Mouse (Mus musculus) stomach, postnatal 0 days (tissue): Measurements from ENCODE around the gene Tamm41. TPM values are rescaled to one million over a fixed set of nuclear protein-coding genes. Genes with fewer than 3 reads are reported as not detected.

Experiments
- ATAC-seq: fragments of 200-750 bp; cut with Nextera tagmentation; 2 replicates; pipeline ENCODE4 v1.8.0; 2017; ENCODE audit not compliant: low FRiP score, low TSS enrichment
- DNase-seq: peaks from one replicate; pipeline ENCODE4 v3.0.0-alpha.2; 2016; ENCODE audit warnings: low spot score
- H3K27ac ChIP-seq: fragments of 300-500 bp; sonication (generic); replicated peaks from 2 replicates; pipeline ENCODE4 v1.5.1; 2014; ENCODE audit warnings: mild to moderate bottlenecking, control low read depth
- H3K27me3 ChIP-seq: fragments of 300-500 bp; sonication (generic); 2 replicates; pipeline ENCODE4 v1.6.1; 2014; ENCODE audit warnings: low read length; ENCODE audit not compliant: control insufficient read depth, insufficient read depth
- H3K36me3 ChIP-seq: fragments of 300-500 bp; sonication (generic); 2 replicates; pipeline ENCODE4 v1.6.1; 2014; ENCODE audit warnings: low read length, mixed read lengths; ENCODE audit not compliant: control insufficient read depth, insufficient read depth
- H3K4me1 ChIP-seq: fragments of 300-500 bp; sonication (generic); replicated peaks from 2 replicates; pipeline ENCODE4 v1.6.1; 2014; ENCODE audit warnings: antibody characterized with exemption; ENCODE audit not compliant: control insufficient read depth, insufficient read depth
- H3K4me2 ChIP-seq: fragments of 300-500 bp; sonication (generic); replicated peaks from 2 replicates; pipeline ENCODE4 v1.6.1; 2014; ENCODE audit warnings: low read depth, mild to moderate bottlenecking, control low read depth, moderate library complexity
- H3K4me3 ChIP-seq: fragments of 300-500 bp; sonication (generic); 2 replicates; pipeline ENCODE4 v1.5.1; 2014; ENCODE audit warnings: low read depth, low read length, control low read depth
- H3K9ac ChIP-seq: fragments of 300-500 bp; sonication (generic); 2 replicates; pipeline ENCODE4 v1.6.1; 2014; ENCODE audit warnings: mild to moderate bottlenecking, low read length, control low read depth, mixed read lengths
- H3K9me3 ChIP-seq: fragments of 300-500 bp; sonication (generic); 2 replicates; pipeline ENCODE4 v1.6.1; 2016; ENCODE audit warnings: low read length; ENCODE audit not compliant: control insufficient read depth
- CTCF ChIP-seq: IDR thresholded peaks from 2 replicates; pipeline ENCODE4 v1.5.1; 2016; ENCODE audit warnings: antibody characterized with exemption, low read depth, mild to moderate bottlenecking, moderate library complexity
- EP300 ChIP-seq: optimal IDR thresholded peaks from 2 replicates; pipeline ENCODE3; 2016; ENCODE audit warnings: antibody characterized with exemption
- WGBS: fragments of 180-500 bp; shearing (Covaris S2); extraction: QIAGEN DNeasy Blood & Tissue Kit; methylation state at CpG from one replicate; pipeline ENCODE4 v1.1.7; 2014; 5-methylcytosine and 5-hydroxymethylcytosine counted together
- polyA plus RNA-seq: library from polyadenylated mRNA; unstranded; fragments of >200 nt; fragmentation: Nextera tagmentation; extraction: Ambion mirVana; gene quantifications from 2 replicates; pipeline ENCODE4 v1.2.1, GENCODE M21; 2015

Gene Tamm41
- polyA plus RNA-seq, 1 experiment from 2014 or later, result 35.8 TPM

DNA sequence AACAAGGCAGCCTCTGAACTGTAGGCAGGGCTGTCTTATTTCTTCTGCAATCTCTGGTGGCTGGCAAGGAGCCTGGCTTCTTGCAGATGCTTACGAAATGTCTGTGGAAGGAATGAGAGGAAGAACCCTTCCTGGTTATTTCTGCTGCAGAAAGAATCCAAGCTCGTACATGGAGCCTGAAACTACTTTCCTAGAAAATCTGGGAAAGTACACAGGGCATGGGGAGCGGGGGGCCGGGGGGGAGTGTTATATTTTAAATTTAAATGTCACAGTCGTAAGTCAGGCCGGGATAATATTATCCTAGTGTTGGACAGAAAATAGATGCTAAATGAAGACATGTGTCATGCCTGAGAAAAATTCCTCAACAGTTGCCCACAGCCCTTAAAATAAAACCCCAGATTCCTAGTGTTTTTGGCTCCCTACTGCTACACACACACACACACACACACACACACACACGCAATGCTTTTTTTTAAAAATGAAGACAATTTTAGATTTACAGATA lies 60.7 kb downstream of the Tamm41 start:
- no peak for ATAC-seq
- Histone ChIP-seq H3K36me3 (no peaks in the 10 kb centered on the region), H3K4me1 (no peaks in the 10 kb centered on the region), H3K27ac (no peak overlapping the region), H3K9ac (no peak overlapping the region), H3K27me3 (no peaks in the 10 kb centered on the region), H3K4me3 (no peak overlapping the region), H3K9me3 (no peaks in the 10 kb centered on the region), H3K4me2 (no peak overlapping the region)
- no peak for DNase-seq
- TF ChIP-seq EP300, result no peak
- no peak for TF ChIP-seq CTCF
- 59% methylated on average over 7 of the region's 7 CpGs for WGBS

DNA sequence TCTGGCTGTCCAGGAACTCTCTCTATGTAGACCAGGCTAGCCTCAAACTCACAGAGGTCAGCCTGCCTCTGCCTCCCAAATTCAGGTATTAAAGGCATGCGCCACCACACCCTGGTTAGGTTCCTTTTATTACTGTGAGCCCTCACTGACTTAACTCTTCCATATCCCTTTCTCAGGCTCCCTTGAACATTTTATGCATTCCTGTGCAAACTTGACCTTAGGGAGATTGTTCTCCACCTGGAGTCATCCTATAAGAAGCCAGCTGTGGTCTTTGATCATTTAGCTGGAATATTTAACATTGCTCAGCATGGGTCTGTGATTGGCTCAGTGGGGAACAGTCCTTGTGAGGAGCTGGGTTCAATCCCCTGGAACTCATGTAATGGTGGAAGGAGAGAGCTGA lies 63.3 kb downstream of the Tamm41 start:
- H3K27me3 ChIP-seq, result no peaks in the 10 kb centered on the region

DNA sequence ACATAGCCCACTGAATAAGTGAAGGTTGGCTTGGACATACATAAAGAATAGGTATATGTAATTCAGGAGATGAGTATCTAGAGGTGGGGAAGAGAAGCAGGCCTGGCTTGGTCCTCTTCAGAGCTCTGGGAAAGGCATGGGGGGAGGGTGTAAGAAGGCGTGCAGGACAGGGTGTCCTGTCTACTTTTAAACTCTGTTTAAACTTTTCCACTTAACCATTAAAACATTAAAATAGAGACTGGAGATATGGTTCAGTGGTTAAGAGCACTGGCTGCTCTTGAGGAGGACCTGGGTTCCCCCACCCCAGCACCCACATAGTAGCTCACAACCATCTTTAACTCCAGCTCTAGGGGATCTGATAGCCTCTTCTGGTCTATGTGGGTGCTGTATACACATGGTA lies 64.7 kb downstream of the Tamm41 start:
- Histone ChIP-seq H3K4me2 (no peak overlapping the region), H3K4me3 (no peak overlapping the region), H3K9ac (no peak overlapping the region), H3K4me1 (no peaks in the 10 kb centered on the region; the same call in 1 of the 2 replicates), H3K36me3 (no peaks in the 10 kb centered on the region), H3K27ac (no peak overlapping the region), H3K9me3 (no peaks in the 10 kb centered on the region), H3K27me3 (no peaks in the 10 kb centered on the region)
- ATAC-seq (no peak), DNase-seq (no peak)
- TF ChIP-seq CTCF, result no peak
- TF ChIP-seq EP300, result no peak
- 57% methylated on average over 1 of the region's 1 CpGs for WGBS

More for the DNA sequence above, 63.3 kb downstream of the Tamm41 start:
- ATAC-seq (no peak), DNase-seq (no peak)
- no peak overlapping the region for H3K9ac ChIP-seq
- 92% methylated on average over 1 of the region's 1 CpGs for WGBS
- no peak overlapping the region for H3K4me2 ChIP-seq
- no peaks in the 10 kb centered on the region for H3K9me3 ChIP-seq
- no peak overlapping the region for H3K27ac ChIP-seq
- no peak for TF ChIP-seq CTCF
- TF ChIP-seq EP300, result no peak
- no peaks in the 10 kb centered on the region; the same call in 1 of the 2 replicates for H3K4me1 ChIP-seq
- no peak overlapping the region for H3K4me3 ChIP-seq
- no peaks in the 10 kb centered on the region for H3K36me3 ChIP-seq

DNA sequence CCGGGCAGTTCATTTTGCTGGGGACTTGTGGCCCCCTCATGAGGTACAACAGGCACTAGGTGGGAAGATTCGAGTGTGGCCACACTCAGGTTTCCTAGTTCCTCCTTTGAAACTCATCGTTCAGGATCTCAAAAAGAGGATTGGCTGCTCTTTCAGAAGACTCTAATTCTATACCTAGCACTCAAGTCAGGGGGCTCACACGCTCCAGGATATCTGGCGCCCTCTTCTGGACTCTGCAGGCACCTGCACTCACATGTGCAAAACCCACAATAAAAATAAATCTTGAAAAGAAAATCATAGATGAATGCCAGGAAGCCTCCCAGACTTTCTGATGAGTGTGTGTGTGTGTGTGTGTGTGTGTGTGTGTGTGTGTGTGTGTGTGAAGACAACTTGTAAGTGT lies 66.8 kb downstream of the Tamm41 start:
- ATAC-seq (no peak), DNase-seq (no peak)

DNA sequence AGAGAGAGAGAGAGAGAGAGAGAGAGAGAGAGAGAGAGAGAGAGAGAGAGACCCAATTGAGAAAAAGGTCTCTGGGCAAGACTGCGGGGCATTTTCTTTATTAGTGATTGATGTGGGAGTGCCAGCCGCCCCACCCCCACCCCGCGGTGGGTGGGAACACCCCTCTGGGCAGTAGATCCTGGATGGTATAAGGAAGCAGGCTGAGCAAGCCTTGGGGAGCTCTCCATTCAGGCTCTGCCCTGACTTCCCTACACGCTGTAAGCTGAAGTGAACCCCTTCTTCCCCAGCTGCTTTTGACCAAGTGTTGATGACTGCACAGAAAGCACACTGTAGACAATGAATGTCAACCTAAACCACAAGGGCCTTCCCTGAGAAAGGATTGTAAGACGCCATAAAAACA lies 67.3 kb downstream of the Tamm41 start:
- peak; percentile 58 for DNase-seq
- Histone ChIP-seq H3K27me3 (no peaks in the 10 kb centered on the region), H3K4me3 (no peak overlapping the region), H3K27ac (0 out of 2 replicates have a peak overlapping the region, but pooled peaks have one; percentile 45), H3K9me3 (no peaks in the 10 kb centered on the region), H3K4me2 (no peak overlapping the region), H3K4me1 (no peaks in the 10 kb centered on the region; the same call in 1 of the 2 replicates), H3K36me3 (no peaks in the 10 kb centered on the region), H3K9ac (no peak overlapping the region)
- no peak for TF ChIP-seq CTCF
- TF ChIP-seq EP300, result no peak
- WGBS, result 19% methylated on average over 6 of the region's 6 CpGs
- 0 out of 2 replicates have a peak, but pooled peaks have one; percentile 33 for ATAC-seq

More for the DNA sequence above, 66.8 kb downstream of the Tamm41 start:
- Histone ChIP-seq H3K27ac (0 out of 2 replicates have a peak overlapping the region, but pooled peaks have one; percentile 45), H3K27me3 (no peaks in the 10 kb centered on the region), H3K9ac (no peak overlapping the region), H3K9me3 (no peaks in the 10 kb centered on the region), H3K4me3 (no peak overlapping the region), H3K4me2 (no peak overlapping the region), H3K36me3 (no peaks in the 10 kb centered on the region), H3K4me1 (no peaks in the 10 kb centered on the region; the same call in 1 of the 2 replicates)
- TF ChIP-seq EP300 (no peak), CTCF (peak; percentile 66)
- WGBS, result 66% methylated on average over 5 of the region's 5 CpGs

DNA sequence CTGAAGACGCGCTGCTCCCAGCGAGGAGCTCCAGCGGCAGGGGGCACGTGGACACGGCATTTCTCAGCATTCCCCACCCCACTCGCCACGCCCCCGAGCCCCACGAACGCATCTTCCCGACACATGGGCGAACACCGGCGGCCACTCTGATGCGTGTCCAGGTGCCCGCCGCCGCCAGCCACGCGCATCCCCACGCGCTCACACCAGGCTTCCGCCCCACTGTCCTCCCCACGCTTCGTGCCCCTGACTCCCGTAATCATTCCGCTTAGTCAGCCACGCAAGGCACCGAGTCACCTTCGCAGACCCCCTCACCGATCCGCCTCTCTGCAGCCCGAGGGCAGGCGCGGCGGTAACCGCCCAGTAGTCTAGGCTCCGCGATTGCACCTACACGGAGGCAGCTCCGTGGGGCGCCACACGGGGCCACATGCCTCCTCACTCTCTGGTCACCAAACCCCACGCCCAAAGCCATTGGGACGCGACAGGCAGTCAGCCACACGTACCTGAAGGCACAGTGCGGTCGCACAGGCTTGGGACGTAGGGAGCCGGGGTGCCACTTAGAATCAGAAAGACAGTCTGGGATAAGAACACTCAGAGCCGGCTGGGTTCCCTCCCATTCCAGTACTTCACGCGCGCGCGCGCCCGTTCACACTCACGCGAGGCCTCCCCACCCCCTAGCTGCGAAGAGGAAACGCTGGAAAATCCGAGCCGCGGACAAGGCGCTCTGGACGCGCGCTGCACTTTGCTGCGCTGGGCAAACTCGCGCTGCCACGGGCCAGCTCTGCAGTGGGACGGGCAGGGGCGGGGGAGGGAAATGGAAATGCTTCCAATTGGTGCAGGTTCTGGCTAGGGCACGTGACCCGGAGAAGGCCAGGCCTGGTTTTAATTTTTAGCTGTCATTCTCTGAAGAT lies 68.2 kb downstream of the Tamm41 start, which contains the start of gene Vgll4:
Gene Vgll4, minus strand, starts transcription at position 782 of the 908 bp plus-strand sequence.
- DNase-seq (peak; percentile 90), ATAC-seq (peak; percentile 83)
- under 1% methylated on average over 79 of the region's 79 CpGs for WGBS
- H3K4me1 ChIP-seq, result no peaks in the 10 kb centered on the region; the same call in 1 of the 2 replicates
- H3K27me3 ChIP-seq, result no peaks in the 10 kb centered on the region
- TF ChIP-seq EP300, result no peak
- peak; percentile 45 for TF ChIP-seq CTCF
- H3K4me3 ChIP-seq, result peak within 1 kb of the TSS; percentile 75
- no peaks in the 10 kb centered on the region for H3K36me3 ChIP-seq
- H3K27ac ChIP-seq, result peak within 1 kb of the TSS; percentile 88
- H3K9me3 ChIP-seq, result no peaks in the 10 kb centered on the region
- H3K9ac ChIP-seq, result peak within 1 kb of the TSS; percentile 78
- H3K4me2 ChIP-seq, result peak within 1 kb of the TSS; percentile 99
